Mouse (Mus musculus): Measurements from ENCODE around the gene Med15. TPM values are rescaled to one million over a fixed set of nuclear protein-coding genes. Genes with fewer than 3 reads are reported as not detected.

The Med15 gene
- polyA plus RNA-seq, 1 experiment from 2014 or later: 45.1 TPM

- no peak overlapping the region for H3K4me2 ChIP-seq
- H3K36me3 ChIP-seq (replicated peaks): peaks cover 72% of the 10 kb centered on the region
- H3K4me3 ChIP-seq (replicated peaks): no peak overlapping the region
- no peaks in the 10 kb centered on the region for H3K4me1 ChIP-seq
- no peaks in the 10 kb centered on the region for H3K27me3 ChIP-seq
- no peak overlapping the region for H3K27ac ChIP-seq
- H3K9me3 ChIP-seq: no peaks in the 10 kb centered on the region
- no peak for ATAC-seq (ENCODE audit: low FRiP score)
- no peak overlapping the region for H3K9ac ChIP-seq
Measured at GRCm38 (mm10) chr16:17669886-17670285, 62.8 kb downstream of the Med15 start.

GRCm38 (mm10) chr16:17665568-17665967 is 67.1 kb downstream of the Med15 start:
- Histone ChIP-seq H3K4me1 (no peaks in the 10 kb centered on the region), H3K36me3 (replicated peaks) (peaks cover 67% of the 10 kb centered on the region), H3K4me2 (no peak overlapping the region), H3K4me3 (replicated peaks) (no peak overlapping the region), H3K27ac (no peak overlapping the region), H3K9ac (no peak overlapping the region), H3K9me3 (no peaks in the 10 kb centered on the region), H3K27me3 (no peaks in the 10 kb centered on the region)
- ATAC-seq (ENCODE audit: low FRiP score): no peak

- no peak overlapping the region for H3K4me2 ChIP-seq
- H3K4me3 ChIP-seq (replicated peaks): no peak overlapping the region
- ATAC-seq (ENCODE audit: low FRiP score): no peak
- no peaks in the 10 kb centered on the region for H3K9me3 ChIP-seq
- H3K27me3 ChIP-seq: no peaks in the 10 kb centered on the region
- H3K36me3 ChIP-seq (replicated peaks): peaks cover 90% of the 10 kb centered on the region
- WGBS: 97% methylated on average over 5 of the region's 5 CpGs
- H3K4me1 ChIP-seq: no peaks in the 10 kb centered on the region
- H3K27ac ChIP-seq: no peak overlapping the region
- no peak overlapping the region for H3K9ac ChIP-seq
Measured at GRCm38 (mm10) chr16:17656212-17656871, 76.3 kb downstream of the Med15 start.

GRCm38 (mm10) chr16:17654188-17654795 is 78.4 kb downstream of the Med15 start:
- H3K4me1 ChIP-seq: no peaks in the 10 kb centered on the region
- WGBS: 92% methylated on average over 4 of the region's 4 CpGs
- ATAC-seq (ENCODE audit: low FRiP score): no peak
- H3K4me2 ChIP-seq: no peak overlapping the region
- no peaks in the 10 kb centered on the region for H3K9me3 ChIP-seq
- no peak overlapping the region for H3K4me3 ChIP-seq (replicated peaks)
- no peak overlapping the region for H3K27ac ChIP-seq
- no peak overlapping the region for H3K9ac ChIP-seq
- peaks cover 90% of the 10 kb centered on the region for H3K36me3 ChIP-seq (replicated peaks)
- H3K27me3 ChIP-seq: no peaks in the 10 kb centered on the region

- WGBS: 93% methylated on average over 5 of the region's 5 CpGs
- Histone ChIP-seq H3K36me3 (replicated peaks) (peaks cover 91% of the 10 kb centered on the region), H3K4me3 (replicated peaks) (no peak overlapping the region), H3K9ac (no peak overlapping the region), H3K4me1 (no peaks in the 10 kb centered on the region), H3K27me3 (no peaks in the 10 kb centered on the region), H3K27ac (no peak overlapping the region), H3K9me3 (no peaks in the 10 kb centered on the region), H3K4me2 (no peak overlapping the region)
- no peak for ATAC-seq (ENCODE audit: low FRiP score)
Measured at GRCm38 (mm10) chr16:17653601-17654000, 79.1 kb downstream of the Med15 start.

GRCm38 (mm10) chr16:17652607-17653006 is 80.1 kb downstream of the Med15 start:
- H3K36me3 ChIP-seq (replicated peaks): peaks cover 87% of the 10 kb centered on the region
- no peaks in the 10 kb centered on the region for H3K9me3 ChIP-seq
- ATAC-seq (ENCODE audit: low FRiP score): no peak
- 96% methylated on average over 4 of the region's 4 CpGs for WGBS
- no peak overlapping the region for H3K9ac ChIP-seq
- no peaks in the 10 kb centered on the region for H3K4me1 ChIP-seq
- H3K27me3 ChIP-seq: no peaks in the 10 kb centered on the region
- no peak overlapping the region for H3K4me3 ChIP-seq (replicated peaks)
- no peak overlapping the region for H3K4me2 ChIP-seq
- no peak overlapping the region for H3K27ac ChIP-seq

GRCm38 (mm10) chr16:17650711-17651110 is 82.0 kb downstream of the Med15 start:
- no peak overlapping the region for H3K4me2 ChIP-seq
- H3K27ac ChIP-seq: no peak overlapping the region
- H3K36me3 ChIP-seq (replicated peaks): peaks cover 70% of the 10 kb centered on the region
- H3K4me1 ChIP-seq: peaks cover 13% of the 10 kb centered on the region
- no peaks in the 10 kb centered on the region for H3K27me3 ChIP-seq
- H3K9ac ChIP-seq: no peak overlapping the region
- H3K4me3 ChIP-seq (replicated peaks): no peak overlapping the region
- ATAC-seq (ENCODE audit: low FRiP score): no peak
- WGBS: 94% methylated on average over 1 of the region's 1 CpGs
- H3K9me3 ChIP-seq: no peaks in the 10 kb centered on the region

GRCm38 (mm10) chr16:17649925-17650605 is 82.6 kb downstream of the Med15 start:
- 85% methylated on average over 16 of the region's 16 CpGs for WGBS
- Histone ChIP-seq H3K36me3 (replicated peaks) (peaks cover 64% of the 10 kb centered on the region), H3K27me3 (no peaks in the 10 kb centered on the region), H3K27ac (no peak overlapping the region), H3K4me3 (replicated peaks) (no peak overlapping the region), H3K9me3 (no peaks in the 10 kb centered on the region), H3K9ac (no peak overlapping the region), H3K4me1 (peaks cover 13% of the 10 kb centered on the region), H3K4me2 (no peak overlapping the region)
- no peak for ATAC-seq (ENCODE audit: low FRiP score)

- H3K4me2 ChIP-seq: no peak overlapping the region; the same call in 1 of the 2 replicates
- H3K27me3 ChIP-seq: no peaks in the 10 kb centered on the region
- ATAC-seq (ENCODE audit: low FRiP score): no peak
- 83% methylated on average over 10 of the region's 10 CpGs for WGBS
- H3K9ac ChIP-seq: no peak overlapping the region
- no peak overlapping the region for H3K27ac ChIP-seq
- H3K36me3 ChIP-seq (replicated peaks): peaks cover 53% of the 10 kb centered on the region
- H3K4me3 ChIP-seq (replicated peaks): no peak overlapping the region
- H3K9me3 ChIP-seq: no peaks in the 10 kb centered on the region
- H3K4me1 ChIP-seq: peaks cover 13% of the 10 kb centered on the region
Measured at GRCm38 (mm10) chr16:17647566-17648340, 84.9 kb downstream of the Med15 start.

- peak overlapping the region; percentile 95 for H3K4me2 ChIP-seq
- H3K36me3 ChIP-seq (replicated peaks): peaks cover 53% of the 10 kb centered on the region
- no peak overlapping the region for H3K27ac ChIP-seq
- H3K4me1 ChIP-seq: peaks cover 13% of the 10 kb centered on the region
- H3K9ac ChIP-seq: peak overlapping the region; percentile 69; the same call in 1 of the 2 replicates
- no peak for ATAC-seq (ENCODE audit: low FRiP score)
- WGBS: 19% methylated on average over 1 of the region's 1 CpGs
- H3K4me3 ChIP-seq (replicated peaks): peak overlapping the region; percentile 59
- H3K27me3 ChIP-seq: no peaks in the 10 kb centered on the region
- no peaks in the 10 kb centered on the region for H3K9me3 ChIP-seq
Measured at GRCm38 (mm10) chr16:17647156-17647555, 85.5 kb downstream of the Med15 start.

- Histone ChIP-seq H3K36me3 (replicated peaks) (peaks cover 51% of the 10 kb centered on the region), H3K4me1 (peaks cover 13% of the 10 kb centered on the region), H3K27me3 (no peaks in the 10 kb centered on the region), H3K9me3 (no peaks in the 10 kb centered on the region), H3K9ac (peak within 1 kb of the TSS; percentile 69), H3K4me3 (replicated peaks) (peak within 1 kb of the TSS; percentile 59), H3K4me2 (peak within 1 kb of the TSS; percentile 95), H3K27ac (peak within 1 kb of the TSS; percentile 36; the same call in 1 of the 2 replicates)
- ATAC-seq (ENCODE audit: low FRiP score): peak; percentile 96
- 2% methylated on average over 65 of the region's 65 CpGs for WGBS
Measured at GRCm38 (mm10) chr16:17646310-17647114, 86.2 kb downstream of the Med15 start, which contains the start of gene Ccdc74a. Gene Ccdc74a, plus strand, starts transcription at chr16:17646470.

Data from forebrain, embryonic 12.5 days (tissue).